ENCODE assay signal across 11 mouse cellular contexts in genomic region chr1:54647335-54647745, GRCm38 (mm10).
A peak's percentile ranks its signal among the peaks of the same experiment; 100 is the strongest.
DNase-seq lines count a peak whose midpoint lies in the region; ATAC-seq lines count a peak whose summit lies in the region.
"Had no signal": no experiment of that assay in that cellular context is flagged by ENCODE, and none has a peak within 500 bp of the region (broad histone marks: within the 10 kb centered on the region; RNA-seq: fewer than 3 reads in every experiment).

No protein-coding gene starts in this region.

- peak; percentile 8 for DNase-seq in retina, adult 2 months (ENCODE audit: low read depth, low spot score)
- no peak for DNase-seq in retina, embryonic 14.5 days (ENCODE audit: low spot score)
- peak; percentile 20 for DNase-seq in forelimb bud, embryonic 11.5 days (ENCODE audit: low read depth, low spot score)
- no peak for DNase-seq in spleen, adult 12 weeks (ENCODE audit: low spot score)
- DNase-seq in spleen, postnatal 36 days (ENCODE audit: low spot score in 2 of 2), result no peak
- no peak for DNase-seq in spleen, postnatal 4 days (ENCODE audit: low spot score in 2 of 2)
- DNase-seq: gastrocnemius, postnatal 14 days; thymus, postnatal 36 days had no signal

- H3K4me3 ChIP-seq in forebrain, embryonic 15.5 days, result no peak overlapping the region
- no peak overlapping the region for H3K4me3 ChIP-seq in forebrain, embryonic 12.5 days (replicated peaks)
- H3K4me3 ChIP-seq: myocyte had no signal

- H3K4me1 ChIP-seq in forebrain, embryonic 15.5 days, result peaks cover 20% of the 10 kb centered on the region
- peaks cover 5% of the 10 kb centered on the region; the same call in 1 of the 2 replicates for H3K4me1 ChIP-seq in forebrain, embryonic 12.5 days

- H3K9me3 ChIP-seq in forebrain, embryonic 15.5 days, result no peaks in the 10 kb centered on the region
- no peaks in the 10 kb centered on the region for H3K9me3 ChIP-seq in forebrain, embryonic 12.5 days

- no peak overlapping the region for H3K9ac ChIP-seq in forebrain, embryonic 15.5 days (replicated peaks)
- H3K9ac ChIP-seq in forebrain, embryonic 12.5 days, result no peak overlapping the region

- peak overlapping the region; percentile 9 for H3K27ac ChIP-seq in forebrain, embryonic 15.5 days (replicated peaks)
- no peak overlapping the region for H3K27ac ChIP-seq in forebrain, embryonic 12.5 days

- no peaks in the 10 kb centered on the region for H3K36me3 ChIP-seq in forebrain, embryonic 15.5 days
- no peaks in the 10 kb centered on the region; the same call in 1 of the 2 replicates for H3K36me3 ChIP-seq in forebrain, embryonic 12.5 days (replicated peaks)

- ATAC-seq in forebrain, embryonic 15.5 days (replicated peaks), result peak; percentile 55; the same call in 1 of the 2 replicates
- no peak for ATAC-seq in forebrain, embryonic 12.5 days (ENCODE audit: low FRiP score)

- no peak overlapping the region for H3K4me2 ChIP-seq in forebrain, embryonic 15.5 days (replicated peaks)
- H3K4me2 ChIP-seq in forebrain, embryonic 12.5 days, result no peak overlapping the region

- whole genome bisulfite sequencing in forebrain, embryonic 15.5 days, result 44% methylated on average over 3 of the region's 3 CpGs
- 68% methylated on average over 3 of the region's 3 CpGs for WGBS in forebrain, embryonic 12.5 days

- H3K27me3 ChIP-seq in forebrain, embryonic 15.5 days, result no peaks in the 10 kb centered on the region
- no peaks in the 10 kb centered on the region for H3K27me3 ChIP-seq in forebrain, embryonic 12.5 days

Comparison
In these comparisons a context has a peak if more than half of its experiments do, and no peak if none do; other contexts are left out.
1. DNase-seq: peak in retina, adult 2 months (single experiment) and forelimb bud, embryonic 11.5 days (single experiment); none in retina, embryonic 14.5 days (single experiment), spleen, adult 12 weeks (single experiment), spleen, postnatal 36 days (0 of 2) and spleen, postnatal 4 days (0 of 2).